Comparison of ENCODE assay signal across 15 mouse cellular contexts in the genomic region with DNA sequence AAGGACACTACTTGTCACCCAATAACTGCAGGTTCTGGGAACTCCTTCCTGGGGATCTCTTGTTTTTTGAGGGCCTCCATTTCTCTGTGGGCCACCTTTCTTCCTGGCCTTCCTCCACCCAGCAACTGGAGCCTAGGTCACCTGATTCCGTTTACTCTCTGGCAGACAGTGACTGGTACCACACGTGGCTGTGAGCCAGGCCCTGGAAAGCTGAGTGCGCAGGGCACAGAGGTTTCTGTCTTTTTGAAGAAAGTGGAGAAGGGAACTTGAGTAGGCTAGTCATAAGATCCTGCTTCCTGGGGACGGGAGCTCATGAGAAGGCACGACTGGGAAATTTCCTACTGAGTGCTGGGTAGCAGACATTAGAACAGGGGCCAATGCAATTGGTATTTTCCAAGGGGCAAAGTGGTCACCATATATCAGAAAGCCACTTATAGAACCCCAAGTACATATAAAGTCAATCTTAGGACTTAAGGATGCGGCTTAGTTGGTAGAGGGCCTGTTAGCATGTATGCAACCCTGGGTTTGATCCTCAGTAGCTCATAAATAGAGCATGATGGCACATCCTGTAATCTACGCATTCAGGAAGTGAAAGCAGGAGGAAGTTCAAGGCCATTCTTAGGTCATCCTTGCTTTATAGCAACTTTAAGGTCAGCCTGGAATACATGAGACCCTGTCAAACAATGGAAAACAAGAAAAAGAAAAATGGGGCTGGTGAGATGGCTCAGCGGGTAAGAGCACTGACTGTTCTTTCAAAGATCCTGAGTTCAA. TPM values are rescaled to one million over a fixed set of nuclear protein-coding genes. Genes with fewer than 3 reads are reported as not detected.
DNase-seq lines count a peak whose midpoint lies in the region; ATAC-seq and TF ChIP-seq lines count a peak whose summit lies in the region.
"Had no signal": no experiment of that assay in that cellular context is flagged by ENCODE, and none has a peak within 500 bp of the region (broad histone marks: within the 10 kb centered on the region; RNA-seq: fewer than 3 reads in every experiment).

No protein-coding gene starts in this region.

- intact Hi-C loops in gastrocnemius, adult 2 months (cut with DNase I), result loop anchor here (2.0 kb wide), 1 partner anchor 21 kb away; no protein-coding TSS in a partner anchor

- ATAC-seq in megakaryocyte progenitor cell, adult 5-6 weeks (replicated peaks; ENCODE audit: poor library complexity), result peak; percentile 56
- no peak for ATAC-seq in CD4-positive, CD25-positive, alpha-beta regulatory T cell, adult 4 months
- ATAC-seq: intestine, postnatal 0 days; midbrain, embryonic 16.5 days had no signal

- no peak for TF ChIP-seq CTCF in layer of hippocampus, adult 2 months (conservative IDR thresholded peaks at IDR 0.05)
- no peak for TF ChIP-seq CTCF in bone marrow, adult 2 months (IDR thresholded peaks at IDR 0.05; ENCODE audit: control insufficient read depth, insufficient read depth, low read length)
- TF ChIP-seq CTCF in gastrocnemius, adult 2 months (IDR thresholded peaks at IDR 0.05), result no peak

- DNase-seq in layer of hippocampus, adult 2 months (ENCODE audit: low spot score in 2 of 2), result no peak
- no peak for DNase-seq in layer of hippocampus, postnatal 36 days
- peak; percentile 93 for DNase-seq in gastrocnemius, adult 2 months
- DNase-seq in MN1 (ENCODE audit: low spot score), result no peak
- DNase-seq: adrenal gland, postnatal 10 days; cerebellum, adult 18-20 months; thymus, postnatal 25 days had no signal

- 0 out of 2 replicates have a peak overlapping the region, but pooled peaks have one; percentile 14 for H3K27ac ChIP-seq in layer of hippocampus, adult 2 months
- peak overlapping the region; percentile 34 for H3K27ac ChIP-seq in bone marrow, adult 2 months (ENCODE audit: control insufficient read depth, insufficient read depth, low read depth, low read length, poor library complexity)
- H3K27ac ChIP-seq in gastrocnemius, adult 2 months, result peak overlapping the region; percentile 88
- H3K27ac ChIP-seq: neural tube, embryonic 15.5 days; stomach, embryonic 15.5 days had no signal

- WGBS in bone marrow, adult 2 months, result 58% methylated on average over 8 of the region's 8 CpGs

- no peak overlapping the region for H3K4me3 ChIP-seq in layer of hippocampus, adult 2 months
- no peak overlapping the region for H3K4me3 ChIP-seq in bone marrow, adult 2 months (replicated peaks; ENCODE audit: control insufficient read depth, low read depth, low read length)
- no peak overlapping the region for H3K4me3 ChIP-seq in gastrocnemius, adult 2 months
- H3K4me3 ChIP-seq: heart, embryonic 12.5 days; neural tube, embryonic 15.5 days; stomach, embryonic 15.5 days had no signal

- peaks cover 6% of the 10 kb centered on the region for H3K4me1 ChIP-seq in bone marrow, adult 2 months (ENCODE audit: control insufficient read depth, insufficient read depth, low read length)

- no peak for TF ChIP-seq POLR2A in bone marrow, adult 2 months (IDR thresholded peaks at IDR 0.05; ENCODE audit: borderline replicate concordance, control insufficient read depth, low read depth, low read length)

RNA-seq across cellular contexts. Expression of gene Cdkn2aipnl, which starts 45.9 kb away (rescaled TPM):
- 10 to 100 TPM; 34.2 to 37.6 TPM for total RNA-seq in layer of hippocampus, adult 2 months (2021)
- 10 to 100 TPM; 32.7 to 33.4 TPM for total RNA-seq in layer of hippocampus, postnatal 36 days (2021)
- polyA plus RNA-seq in bone marrow, adult 2 months (2011; ENCODE audit: insufficient read depth, insufficient read length, low replicate concordance, missing spikeins), result 20.9 and 27.8 TPM in 2 replicates
- total RNA-seq in gastrocnemius, adult 2 months (2021), result 10 to 100 TPM; 16.9 to 30.0 TPM
- 93.9 and 114 TPM in 2 replicates for total RNA-seq in megakaryocyte progenitor cell, adult 5-6 weeks (2015)
- 66.9 and 67.3 TPM in 2 replicates for total RNA-seq in megakaryocyte progenitor cell, adult 5-6 weeks (2017)
- 100 to 1,000 TPM in 1 of 2 experiments, 10 to 100 TPM in 1; 92.5 to 116 TPM for polyA plus RNA-seq in CD4-positive, CD25-positive, alpha-beta regulatory T cell, adult 4 months (2017; shearing (Covaris generic))

Comparison
In these comparisons a context has a peak if more than half of its experiments do, and no peak if none do; other contexts are left out.
1. H3K27ac ChIP-seq: peak in every context shown above with its lines; median percentile 88 in gastrocnemius, adult 2 months; 34 in bone marrow, adult 2 months; 14 in layer of hippocampus, adult 2 months.